Mouse (Mus musculus): ENCODE results near the gene B4galnt2. TPM values are rescaled to one million over a fixed set of nuclear protein-coding genes. Genes with fewer than 3 reads are reported as not detected.

Gene B4galnt2
- not detected in 2 replicates for polyA plus RNA-seq (2015; fragmentation: Nextera tagmentation; extraction: Ambion mirVana)

GRCm38 (mm10) chr11:95914571-95914991 lies at the start of gene B4galnt2:
B4galnt2 (minus strand) TSS chr11:95914891.

GRCm38 (mm10) chr11:95842074-95842681 lies 72.5 kb downstream of the B4galnt2 start, which contains the start of gene Abi3:
Abi3 (minus strand) TSS chr11:95842476.

GRCm38 (mm10) chr11:95837059-95837458 lies 77.6 kb downstream of the B4galnt2 start, which contains the start of gene Gngt2:
Gngt2 (plus strand) TSS chr11:95837216.

GRCm38 (mm10) chr11:95824071-95824876 lies 90.4 kb downstream of the B4galnt2 start, which contains the start of gene Phospho1:
Phospho1 (plus strand) TSS chr11:95824499.

Small RNAs within 50 kb of the gene (microRNA-seq; reads per million reads assigned to microRNA genes)
- 0 to 0.10 reads per million in 2 experiments for gene Mir3063

Other genes starting within 250 kb of the B4galnt2 start
- gene Phb, start 247.9 kb downstream of the B4galnt2 start, polyA plus RNA-seq (2015; fragmentation: Nextera tagmentation; extraction: Ambion mirVana), result 251 and 253 TPM in 2 replicates
- gene Zfp652, start 202.2 kb downstream of the B4galnt2 start, polyA plus RNA-seq (2015; fragmentation: Nextera tagmentation; extraction: Ambion mirVana), result 10.6 TPM in 2 replicates
- 0.37 and 0.49 TPM in 2 replicates for gene B130006D01Rik, start 191.3 kb downstream of the B4galnt2 start, polyA plus RNA-seq (2015; fragmentation: Nextera tagmentation; extraction: Ambion mirVana)
- 7.7 and 7.8 TPM in 2 replicates for gene Phospho1, start 90.4 kb downstream of the B4galnt2 start, polyA plus RNA-seq (2015; fragmentation: Nextera tagmentation; extraction: Ambion mirVana)
- 19.1 and 19.4 TPM in 2 replicates for gene Gngt2, start 77.7 kb downstream of the B4galnt2 start, polyA plus RNA-seq (2015; fragmentation: Nextera tagmentation; extraction: Ambion mirVana)
- 5.6 and 6.0 TPM in 2 replicates for gene Abi3, start 72.4 kb downstream of the B4galnt2 start, polyA plus RNA-seq (2015; fragmentation: Nextera tagmentation; extraction: Ambion mirVana)
- 5.5 and 6.2 TPM in 2 replicates for gene Igf2bp1, start 91.0 kb upstream of the B4galnt2 start, polyA plus RNA-seq (2015; fragmentation: Nextera tagmentation; extraction: Ambion mirVana)
- gene Gip, start 109.7 kb upstream of the B4galnt2 start, polyA plus RNA-seq (2015; fragmentation: Nextera tagmentation; extraction: Ambion mirVana), result not detected in 2 replicates
- 40.6 and 49.3 TPM in 2 replicates for gene Snf8, start 120.0 kb upstream of the B4galnt2 start, polyA plus RNA-seq (2015; fragmentation: Nextera tagmentation; extraction: Ambion mirVana)
- gene Ube2z, start 150.5 kb upstream of the B4galnt2 start, polyA plus RNA-seq (2015; fragmentation: Nextera tagmentation; extraction: Ambion mirVana), result 17.8 and 18.8 TPM in 2 replicates
- gene Atp5g1, start 160.8 kb upstream of the B4galnt2 start, polyA plus RNA-seq (2015; fragmentation: Nextera tagmentation; extraction: Ambion mirVana), result 2,104 and 2,569 TPM in 2 replicates
- gene Calcoco2, start 197.1 kb upstream of the B4galnt2 start, polyA plus RNA-seq (2015; fragmentation: Nextera tagmentation; extraction: Ambion mirVana), result not detected in 2 replicates
- gene Ttll6, start 218.9 kb upstream of the B4galnt2 start, polyA plus RNA-seq (2015; fragmentation: Nextera tagmentation; extraction: Ambion mirVana), result not detected in 2 replicates